Mouse (Mus musculus): ENCODE measurements around the gene Ehd1. TPM values are rescaled to one million over a fixed set of nuclear protein-coding genes. Genes with fewer than 3 reads are reported as not detected.

The Ehd1 gene
- total RNA-seq (2021) = 100 to 1,000 TPM; 101 to 107 TPM
- long read RNA-seq, experiment 1, transcript Ehd1-201 (5 exons, 3,353 nt) = major isoform, 97 of 110 reads
- long read RNA-seq, experiment 1, partial matches to known transcripts = 13 of 110 reads
- long read RNA-seq, experiment 1, other reads (novel, unspliced or antisense) = 0 of 110 reads
- long read RNA-seq, experiment 2, transcript Ehd1-201 (5 exons, 3,353 nt) = major isoform, 42 of 48 reads
- long read RNA-seq, experiment 2, partial matches to known transcripts = 0 of 48 reads
- long read RNA-seq, experiment 2, other reads (novel, unspliced or antisense) = 6 of 48 reads

DNA sequence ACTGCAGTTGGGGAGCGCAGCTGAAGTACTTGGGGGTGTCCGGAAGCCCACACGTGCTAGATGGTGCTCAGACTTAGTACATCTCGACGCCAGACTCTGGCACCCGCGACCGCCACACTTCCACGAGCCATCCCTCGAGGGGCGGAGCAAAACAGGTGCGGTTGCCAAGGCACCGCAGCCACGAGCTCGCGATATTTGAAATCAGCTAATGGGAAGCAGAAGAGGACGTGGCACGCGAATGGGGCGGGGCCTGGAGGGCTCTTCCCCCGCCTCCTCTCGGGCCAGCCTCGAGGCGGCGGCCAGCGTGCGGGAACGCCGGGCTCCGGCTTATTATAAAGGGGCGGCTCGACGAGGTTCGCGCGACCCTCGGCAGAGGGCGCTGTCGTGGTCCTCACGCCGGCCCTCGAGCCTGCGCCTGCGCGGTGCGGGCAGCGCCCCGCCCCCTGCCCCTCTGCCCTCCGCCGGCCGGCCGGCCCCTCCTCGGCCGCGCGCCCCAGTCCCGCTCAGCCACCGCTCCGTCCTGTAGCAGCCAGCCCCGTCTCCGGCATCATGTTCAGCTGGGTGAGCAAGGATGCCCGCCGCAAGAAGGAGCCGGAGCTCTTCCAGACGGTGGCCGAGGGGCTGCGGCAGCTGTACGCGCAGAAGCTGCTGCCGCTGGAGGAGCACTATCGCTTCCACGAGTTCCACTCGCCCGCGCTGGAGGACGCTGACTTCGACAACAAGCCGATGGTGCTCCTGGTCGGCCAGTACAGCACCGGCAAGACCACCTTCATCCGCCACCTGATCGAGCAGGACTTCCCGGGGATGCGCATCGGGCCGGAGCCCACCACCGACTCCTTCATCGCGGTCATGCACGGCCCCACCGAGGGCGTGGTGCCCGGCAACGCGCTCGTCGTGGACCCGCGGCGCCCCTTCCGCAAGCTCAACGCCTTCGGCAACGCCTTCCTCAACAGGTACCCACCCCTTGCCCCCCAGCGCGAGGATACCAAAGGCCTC is at the start of gene Ehd1:
Gene Ehd1, plus strand, starts transcription at position 300 of the 996 bp plus-strand sequence.
- peak; percentile 97 to 99 for DNase-seq

DNA sequence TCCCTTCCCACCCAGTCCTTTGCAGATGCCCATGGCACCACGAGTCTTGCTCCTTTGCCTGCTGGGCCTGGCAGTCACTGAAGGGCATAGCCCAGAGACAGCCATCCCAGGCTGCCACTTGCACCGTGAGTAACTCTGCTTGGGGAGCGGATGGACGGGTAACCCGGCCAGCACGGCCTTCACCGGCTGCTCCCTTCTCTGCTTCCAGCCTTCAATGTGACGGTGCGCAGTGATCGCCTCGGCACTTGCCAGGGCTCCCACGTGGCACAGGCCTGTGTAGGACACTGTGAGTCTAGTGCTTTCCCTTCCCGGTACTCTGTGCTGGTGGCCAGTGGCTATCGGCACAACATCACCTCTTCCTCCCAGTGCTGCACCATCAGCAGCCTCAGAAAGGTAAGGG is 49.8 kb upstream of the Ehd1 start:
- no peak for DNase-seq

DNA sequence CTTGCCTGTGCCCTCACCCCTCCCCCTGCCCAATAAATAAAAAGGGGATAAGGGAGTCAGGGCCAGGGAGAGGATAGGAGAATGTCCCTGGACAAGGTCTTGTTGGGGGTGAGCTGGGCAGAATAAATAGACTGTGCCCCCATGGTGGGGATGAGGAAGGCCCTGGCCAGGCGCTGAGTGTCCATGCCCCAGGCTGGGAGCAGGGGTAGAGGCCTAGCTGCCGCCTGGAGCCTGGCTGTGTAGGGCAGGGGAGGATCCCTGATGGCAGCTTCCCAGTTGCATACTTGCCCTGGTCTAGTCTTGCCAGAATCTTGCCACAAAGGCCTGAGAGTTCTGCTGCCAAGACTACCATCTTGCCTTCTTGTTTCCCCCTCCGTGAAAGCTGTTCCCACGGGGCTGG is 48.7 kb upstream of the Ehd1 start:
- no peak for DNase-seq

DNA sequence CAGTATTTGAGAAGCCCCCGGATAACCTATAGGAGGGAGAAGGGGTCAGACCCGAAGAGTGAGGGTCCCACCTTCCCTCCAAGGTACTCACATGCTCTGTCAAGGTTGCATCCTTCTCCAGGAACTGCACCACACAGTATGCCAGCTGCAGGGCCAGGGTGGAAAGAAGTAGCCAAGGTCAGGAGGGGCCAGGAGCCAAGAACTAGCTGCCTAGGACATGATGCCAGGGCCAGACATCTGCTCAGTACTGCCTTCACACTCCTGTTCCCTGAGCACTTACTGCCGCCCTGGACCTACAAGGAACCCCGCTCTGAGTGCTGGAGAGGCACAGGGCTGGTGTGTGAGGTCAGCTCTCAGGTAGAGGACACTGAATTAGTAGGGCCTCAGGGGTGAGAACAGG is 46.1 kb upstream of the Ehd1 start:
- DNase-seq = peak; percentile 27 to 51

DNA sequence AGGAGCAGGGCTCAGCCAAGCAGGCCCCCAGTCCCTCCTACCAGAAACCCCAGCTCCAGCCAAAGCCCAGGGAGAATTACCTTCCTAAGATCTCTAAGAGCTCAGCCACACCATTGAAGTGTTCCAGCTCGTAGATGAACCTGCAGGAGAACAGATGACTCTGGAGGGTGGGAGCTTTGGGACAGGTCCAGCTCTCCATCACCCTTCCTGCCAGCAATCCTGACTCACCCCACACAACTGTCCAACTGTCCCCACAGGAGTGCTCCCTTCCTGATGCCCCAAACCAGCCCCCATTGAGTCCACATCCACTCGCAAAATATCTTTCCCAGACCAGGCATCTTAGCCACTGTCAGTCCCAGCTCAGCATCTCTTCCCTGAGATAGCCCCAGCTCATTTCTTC is 45.5 kb upstream of the Ehd1 start:
- no peak for DNase-seq

DNA sequence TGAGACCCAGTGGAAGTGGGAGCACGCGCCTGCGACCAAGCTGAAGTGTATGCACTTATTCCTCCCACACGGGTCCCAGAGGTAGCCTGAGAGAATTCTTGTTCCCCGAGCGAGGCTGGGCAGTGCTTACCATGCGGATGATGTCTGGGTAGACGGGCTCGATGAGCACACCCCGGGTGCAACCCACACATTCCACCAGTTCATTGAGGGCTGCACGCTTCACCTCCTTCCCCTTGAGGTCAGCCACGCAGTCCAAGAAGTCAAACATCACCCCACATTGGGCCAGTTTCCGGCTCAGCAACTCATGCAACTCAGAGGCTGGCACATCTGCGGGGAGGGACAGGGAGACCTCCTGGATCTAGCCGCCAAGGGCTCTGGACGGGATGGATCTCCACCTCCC is 42.9 kb upstream of the Ehd1 start:
- DNase-seq = no peak

DNA sequence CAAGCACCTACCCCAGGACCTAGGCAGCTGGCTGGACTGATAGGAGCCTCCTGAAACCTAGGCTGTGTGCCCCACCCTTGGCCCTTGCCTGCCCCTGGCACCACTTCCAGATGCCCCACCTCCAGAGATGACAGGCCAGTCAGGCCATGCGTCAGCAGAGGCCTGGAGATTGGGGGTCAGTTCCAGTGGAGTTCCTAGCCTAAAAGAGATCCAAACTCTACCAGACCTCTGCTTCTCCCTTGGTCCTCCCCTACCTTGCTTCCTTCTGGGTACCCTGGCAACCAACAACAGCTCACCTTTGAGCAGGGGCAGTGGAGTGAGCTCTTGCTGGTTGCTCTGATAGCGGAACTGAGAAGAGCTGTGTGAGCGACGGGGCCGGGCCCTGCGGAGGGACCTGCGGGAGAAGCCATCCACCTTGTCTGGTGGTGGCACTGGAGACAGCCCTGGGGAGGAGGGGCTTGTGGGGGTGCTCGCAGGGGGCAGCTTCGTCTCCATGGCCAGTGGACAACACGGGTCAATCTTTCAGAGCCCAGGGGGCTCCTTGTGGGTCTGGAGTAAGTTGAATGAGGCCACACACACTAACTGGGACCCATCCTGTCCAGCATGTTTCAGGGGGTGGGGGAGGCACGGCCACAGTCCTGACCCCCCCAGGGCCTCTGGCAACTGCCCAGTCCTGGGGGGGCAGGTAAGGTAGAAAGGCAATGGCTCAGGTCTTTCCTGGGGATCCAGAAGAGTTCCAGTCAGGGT is 42.0 kb upstream of the Ehd1 start:
- DNase-seq = peak; percentile 35 to 51

DNA sequence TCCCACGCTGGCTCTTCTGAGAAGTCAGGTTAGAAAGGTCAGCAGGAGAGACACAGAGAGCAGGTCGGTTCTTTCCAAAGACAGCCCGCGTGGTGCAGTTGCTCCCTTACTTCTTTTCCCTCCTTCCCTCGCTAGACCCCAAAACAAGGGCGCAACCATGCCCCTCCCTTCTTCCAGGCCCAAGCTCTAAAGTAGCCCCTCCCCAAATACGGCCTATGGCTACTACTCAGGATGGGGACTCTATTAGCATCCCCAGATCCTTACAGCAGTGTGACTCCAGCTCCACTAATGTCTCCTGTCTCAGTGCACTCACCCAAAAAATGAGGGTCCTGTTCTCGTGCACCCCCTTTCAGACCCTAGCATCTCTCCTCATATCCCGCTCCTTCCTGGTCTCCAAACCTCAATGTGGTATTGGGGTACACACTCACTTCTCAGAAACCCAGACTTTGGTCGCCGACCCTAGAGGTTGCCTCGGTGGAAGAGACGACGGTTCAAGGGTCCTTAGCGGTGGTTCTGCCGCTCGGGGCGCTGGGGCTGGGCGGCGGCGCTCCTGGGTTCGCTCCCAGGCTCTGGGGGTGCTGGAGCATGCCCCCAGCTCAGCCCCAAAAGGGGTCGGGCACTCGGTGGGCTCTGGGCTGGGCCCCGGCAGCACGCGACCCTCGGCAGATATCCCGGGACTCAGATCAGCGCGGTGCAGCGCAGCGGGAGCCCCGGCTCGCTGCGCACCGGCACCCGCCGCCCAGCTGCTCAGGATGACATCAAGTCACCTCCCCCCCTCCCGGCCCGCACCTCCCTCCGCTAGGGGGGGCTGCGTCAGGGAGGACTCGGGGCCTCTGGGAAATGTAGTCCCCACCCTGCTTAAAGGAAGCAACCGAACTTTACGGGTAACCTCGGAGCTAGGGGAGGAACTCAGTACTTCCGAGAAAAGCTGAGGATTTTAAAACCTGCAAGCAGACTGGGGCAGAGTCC is 41.2 kb upstream of the Ehd1 start, which contains the start of gene Ppp2r5b:
Gene Ppp2r5b, minus strand, starts transcription at position 789 of the 969 bp plus-strand sequence.
- DNase-seq = peak; percentile 95 to 96

DNA sequence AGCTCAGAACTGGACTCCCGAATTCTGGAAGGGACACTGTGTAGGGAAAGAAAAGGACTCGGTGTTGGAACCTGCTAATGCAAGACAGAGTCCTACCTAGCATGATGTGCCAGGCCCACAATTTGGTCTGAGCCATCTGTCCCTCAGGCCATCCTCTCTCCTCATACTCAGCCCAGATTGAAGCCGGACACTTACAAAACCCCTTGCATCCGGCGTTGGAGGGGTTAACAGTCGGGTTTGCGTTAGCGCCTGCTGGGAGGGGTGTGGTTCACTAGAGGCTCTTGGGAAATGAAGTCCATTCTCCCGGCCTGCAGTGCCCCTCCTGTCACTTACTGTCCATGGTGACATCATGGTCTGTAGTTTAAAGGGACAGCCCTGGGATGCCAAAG is 40.5 kb upstream of the Ehd1 start:
- DNase-seq = peak; percentile 95 to 96

DNA sequence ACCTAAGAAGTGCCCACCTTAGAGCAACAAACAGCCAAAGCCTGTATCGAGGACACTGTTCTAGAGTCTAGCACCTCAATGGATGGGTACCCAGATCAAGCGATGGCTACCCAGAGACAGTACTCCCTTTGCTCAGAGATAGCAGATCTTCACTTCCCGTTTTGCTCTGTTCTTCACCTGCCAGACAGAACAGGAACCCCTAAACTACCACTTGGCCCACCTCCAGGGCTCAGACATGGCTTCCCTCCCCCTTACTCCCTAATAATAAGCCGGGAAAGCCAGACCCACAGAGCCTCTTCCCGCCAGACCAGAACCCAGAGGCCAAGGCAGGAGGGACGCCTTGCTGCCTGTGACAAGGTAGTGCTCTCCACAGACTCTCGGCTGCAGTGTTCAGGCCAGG is 39.7 kb upstream of the Ehd1 start:
- DNase-seq = no peak

DNA sequence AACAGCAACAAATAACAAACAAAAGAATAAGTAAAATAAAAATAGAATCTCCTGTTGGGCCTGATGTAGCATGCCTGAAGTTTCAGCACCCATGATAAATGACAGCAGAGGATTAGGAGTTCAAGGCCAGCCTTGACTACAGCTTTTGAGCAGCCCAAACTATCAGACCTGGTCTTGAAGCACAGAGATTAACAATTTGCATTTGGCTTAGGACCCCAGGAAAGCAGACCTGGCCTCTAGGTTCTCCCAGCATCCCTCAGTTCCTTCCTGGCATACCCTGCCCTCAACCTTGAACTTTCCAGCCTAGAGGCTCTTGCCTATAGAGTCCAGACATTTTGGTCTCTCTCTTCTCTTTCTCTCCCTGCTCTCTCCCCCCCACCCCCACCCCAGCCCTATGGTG is 37.8 kb upstream of the Ehd1 start:
- DNase-seq = no peak

DNA sequence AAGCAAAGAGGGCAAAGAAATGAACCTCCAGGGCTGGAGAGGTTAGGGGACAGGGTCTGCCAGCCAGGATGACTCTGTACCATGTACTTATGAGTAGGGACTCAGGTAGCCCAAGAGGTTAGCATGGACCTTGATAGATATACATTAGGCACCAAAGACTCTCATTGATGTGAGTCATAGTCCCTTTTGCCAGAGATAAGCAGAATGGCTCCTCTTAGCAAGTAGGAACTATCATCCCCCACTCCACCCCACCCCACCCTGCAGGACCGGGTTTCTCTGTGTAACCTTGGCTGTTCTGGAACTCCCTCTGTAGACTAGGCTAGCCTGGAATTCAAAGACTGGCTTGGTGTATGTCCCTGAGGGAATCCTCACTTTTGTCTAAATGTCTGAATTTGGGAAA is 36.4 kb upstream of the Ehd1 start:
- DNase-seq = no peak

DNA sequence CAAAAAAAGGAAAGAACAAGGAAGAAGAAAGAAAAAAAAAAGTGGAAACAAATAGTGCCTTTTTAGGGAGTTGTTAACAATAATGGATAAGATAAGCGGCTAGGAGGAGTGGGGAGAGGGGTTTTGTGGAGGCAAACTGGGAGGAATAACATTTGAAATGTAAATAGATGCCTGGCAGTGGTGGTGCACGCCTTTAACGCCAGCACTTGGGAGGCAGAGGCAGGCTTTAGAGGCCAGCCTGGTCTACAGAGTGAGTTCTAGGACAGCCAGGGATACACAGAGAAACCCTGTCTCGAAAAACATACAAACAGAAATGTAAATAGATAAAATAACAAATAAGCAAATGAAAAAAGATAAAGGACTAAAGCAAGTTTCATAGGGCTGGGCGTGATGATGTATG is 35.8 kb upstream of the Ehd1 start:
- no peak for DNase-seq

DNA sequence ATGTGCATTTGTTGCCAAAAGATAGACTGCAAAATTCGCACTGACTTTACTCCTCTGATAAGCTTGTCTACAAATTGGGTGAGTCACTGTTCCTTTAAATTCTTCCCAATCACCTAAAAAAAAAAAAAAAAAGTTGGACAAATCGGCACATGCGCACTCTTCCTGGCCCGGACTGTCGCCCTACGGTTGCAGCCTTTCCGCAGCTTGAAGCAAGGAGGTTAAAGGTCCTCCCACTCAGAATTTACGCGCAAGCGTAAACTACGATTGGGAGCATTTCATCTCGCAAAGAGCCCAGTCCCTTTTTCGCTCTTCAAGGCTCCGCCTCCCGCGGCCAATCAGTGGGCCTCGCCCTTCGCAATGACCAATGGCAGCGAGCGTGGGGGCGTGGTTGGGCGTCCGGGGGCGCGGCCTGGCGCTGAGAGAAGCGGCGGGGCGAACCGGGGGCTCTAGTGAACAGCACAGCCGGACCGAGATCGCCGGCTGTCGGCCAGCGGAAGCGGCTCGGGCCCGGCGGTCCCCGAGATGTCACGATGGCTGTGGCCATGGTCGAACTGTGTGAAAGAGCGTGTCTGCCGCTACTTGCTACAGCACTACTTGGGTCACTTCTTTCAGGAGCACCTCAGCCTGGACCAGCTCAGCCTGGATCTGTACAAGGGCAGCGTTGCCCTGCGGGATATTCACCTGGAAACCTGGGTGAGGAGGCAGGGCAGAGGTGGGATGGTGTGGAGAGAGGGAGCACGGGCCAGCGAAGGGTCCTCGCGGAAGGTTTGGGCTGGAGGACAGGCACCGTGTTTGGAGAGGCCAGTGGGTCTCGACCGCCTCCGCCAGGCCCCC is 35.0 kb upstream of the Ehd1 start, which contains the start of gene Atg2a:
Gene Atg2a, plus strand, starts transcription at position 395 of the 834 bp plus-strand sequence.
- DNase-seq = peak; percentile 99 to 100

DNA sequence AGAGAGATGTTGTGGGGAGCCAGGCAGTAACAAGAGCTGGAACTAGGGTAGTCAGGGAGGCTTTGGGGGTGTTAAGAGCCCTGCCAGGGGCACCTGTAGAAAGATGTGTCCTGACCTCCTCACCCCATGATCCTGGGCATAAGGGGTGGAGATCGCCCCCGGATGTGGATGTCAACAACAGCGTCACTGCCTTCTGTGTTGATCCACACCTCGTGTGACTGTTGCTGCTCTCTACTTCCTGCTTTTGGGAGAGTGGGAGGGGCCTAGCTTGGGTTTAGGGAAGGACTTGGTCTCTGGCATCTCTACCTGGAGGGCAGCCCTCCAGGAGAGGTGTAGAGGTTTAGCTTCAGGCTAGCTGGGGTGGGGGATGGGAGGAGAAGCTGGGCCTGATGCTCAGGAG is 34.2 kb upstream of the Ehd1 start:
- peak; percentile 59 to 69 for DNase-seq

DNA sequence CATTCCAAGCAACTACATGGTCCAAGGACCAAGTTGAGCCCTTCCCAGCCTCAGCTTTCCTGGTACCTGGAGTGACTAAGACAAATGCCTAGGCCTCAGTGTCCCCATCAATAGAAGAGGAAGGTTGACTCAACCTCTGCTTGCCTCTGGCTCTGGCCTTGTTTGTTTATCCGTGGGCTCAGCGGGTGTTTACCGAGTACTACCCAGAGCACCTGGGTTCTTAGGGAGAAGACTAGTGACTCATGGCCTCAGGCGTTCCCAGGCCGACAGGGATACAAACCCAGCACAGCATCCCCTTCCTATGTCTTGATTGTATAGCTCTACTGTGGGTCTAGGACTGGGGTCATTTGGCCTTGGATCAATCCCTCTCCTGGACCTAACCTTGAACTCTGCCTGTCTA is 33.3 kb upstream of the Ehd1 start:
- DNase-seq = no peak

DNA sequence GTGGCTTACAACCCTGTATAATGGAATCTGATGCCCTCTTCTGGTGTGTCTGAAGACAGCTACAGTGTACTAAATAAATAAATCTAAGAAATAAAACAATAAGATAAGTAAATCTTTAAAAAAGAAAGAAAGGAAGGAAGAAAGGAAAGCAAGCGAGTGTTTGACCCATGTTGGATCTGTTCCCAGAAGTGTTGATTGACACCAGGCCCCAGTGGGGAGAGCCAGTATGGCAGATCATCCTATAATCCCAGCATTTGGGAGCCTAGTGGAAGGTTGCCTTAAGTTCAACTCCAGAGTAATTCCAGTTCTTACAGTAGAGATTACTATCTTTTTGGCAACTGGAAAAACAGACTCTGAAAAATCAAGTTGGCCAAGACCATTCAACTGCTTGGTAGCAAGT is 30.7 kb upstream of the Ehd1 start:
- DNase-seq = no peak

DNA sequence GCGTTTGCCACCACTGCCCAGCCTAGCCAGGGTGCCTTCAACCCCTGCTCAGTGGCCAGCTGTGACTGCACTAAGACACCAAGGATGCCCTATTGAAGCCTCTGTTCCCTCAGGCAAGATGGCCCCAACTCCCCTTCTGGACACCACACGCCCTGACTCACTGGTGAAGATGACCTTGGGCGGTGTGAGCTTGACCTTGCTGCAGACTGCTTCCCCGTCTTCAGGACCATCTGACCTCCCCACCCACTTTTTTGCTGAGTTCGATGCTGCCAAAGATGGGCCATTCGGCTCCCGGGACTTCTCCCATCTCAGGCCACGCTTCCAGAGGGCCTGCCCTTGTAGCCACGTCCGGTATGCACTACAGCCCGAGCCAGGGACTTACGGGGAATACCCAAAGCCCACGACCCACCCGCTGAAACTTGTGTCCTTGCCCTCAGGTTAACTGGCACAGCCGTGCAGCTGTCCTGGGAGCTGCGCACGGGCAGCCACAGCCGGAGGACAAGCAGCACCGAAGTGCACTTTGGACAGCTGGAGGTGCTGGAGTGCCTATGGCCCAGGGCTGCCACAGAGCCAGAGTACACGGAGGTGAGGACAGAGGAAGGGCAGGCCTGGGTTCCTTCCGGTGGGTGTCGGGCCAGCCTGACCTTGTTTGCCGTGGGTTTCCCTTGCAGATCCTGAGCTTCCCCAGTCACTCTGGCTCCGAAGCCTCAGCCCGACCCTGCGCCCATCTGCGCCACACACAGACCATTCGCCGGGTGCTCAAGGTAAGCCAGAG is 28.8 kb upstream of the Ehd1 start:
- DNase-seq = no peak

DNA sequence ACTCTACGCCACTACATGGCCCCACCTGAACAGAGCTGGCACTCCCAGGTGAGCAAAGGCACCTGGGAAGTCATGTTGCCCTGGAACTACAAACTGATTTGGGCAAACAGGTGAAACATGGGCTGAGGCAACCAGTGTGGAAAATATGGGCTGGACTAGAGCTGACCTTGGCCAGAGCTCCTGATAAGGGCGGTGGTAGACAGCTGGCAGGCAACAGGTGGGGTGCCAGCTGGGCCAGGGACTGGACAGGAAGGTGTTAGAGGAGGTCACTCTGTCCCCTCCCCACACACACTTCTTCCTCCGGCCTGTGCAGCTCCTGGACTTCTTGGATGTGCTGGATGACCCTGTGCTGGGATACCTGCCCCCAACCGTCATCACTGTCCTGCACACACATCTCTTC is 23.5 kb upstream of the Ehd1 start:
- DNase-seq = no peak

DNA sequence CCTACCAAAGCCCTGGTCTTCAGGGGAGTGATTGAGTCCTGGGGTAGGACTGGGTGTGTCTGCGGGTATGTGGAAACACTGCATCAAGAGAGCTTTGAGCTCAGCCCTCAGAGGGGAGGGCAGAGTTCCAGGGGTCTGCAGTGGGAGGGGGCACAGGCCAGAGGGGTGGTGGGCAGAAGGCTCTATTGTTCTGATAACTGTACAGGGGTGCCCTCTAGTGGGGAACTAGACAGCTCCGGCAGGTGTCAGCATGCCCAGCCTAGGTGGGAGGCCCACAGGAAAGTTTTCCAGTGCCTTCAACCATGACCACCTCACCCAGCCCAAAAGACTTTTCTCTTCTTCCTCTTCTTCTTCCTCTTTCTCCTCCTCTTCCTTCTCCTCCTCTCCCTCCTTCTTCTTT is 16.1 kb upstream of the Ehd1 start:
- DNase-seq = no peak

Data from heart, adult 18-20 months (tissue).